Comparison of ENCODE assay signal across 8 mouse cellular contexts in the genomic region with DNA sequence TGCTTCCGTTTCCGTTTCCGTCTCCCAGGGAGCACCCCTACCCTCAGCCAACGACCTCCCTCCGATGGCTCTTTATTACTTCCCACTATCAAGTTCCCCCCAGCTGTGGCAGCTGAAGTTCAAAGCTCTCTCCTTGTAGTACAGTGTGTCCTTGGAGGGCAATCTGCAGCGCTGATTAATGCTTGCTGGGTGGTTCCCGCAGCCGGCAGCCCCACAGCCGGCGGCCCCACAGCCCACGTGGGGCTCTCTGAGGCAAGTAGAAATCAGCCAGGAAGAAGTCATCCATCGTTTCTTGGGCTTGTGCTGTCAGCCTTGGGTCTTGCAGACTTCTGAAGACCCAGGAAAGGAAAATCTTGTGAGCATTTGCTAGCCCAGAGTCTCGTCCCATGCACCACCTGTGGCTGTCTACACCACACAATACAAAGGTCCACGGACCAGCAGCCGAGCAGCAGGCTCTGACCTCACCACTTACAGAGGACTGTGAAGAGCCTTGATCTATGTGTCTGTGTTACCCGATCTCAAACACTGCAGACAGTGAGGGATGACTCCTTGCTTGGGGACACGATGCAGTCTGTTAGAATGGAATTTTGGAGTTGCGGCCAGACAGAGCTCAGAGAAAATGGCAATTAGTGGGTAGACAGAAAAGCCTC.
A peak's percentile ranks its signal among the peaks of the same experiment; 100 is the strongest.
DNase-seq lines count a peak whose midpoint lies in the region; ATAC-seq lines count a peak whose summit lies in the region.

No protein-coding gene starts in this region.

- peaks cover 6% of the 10 kb centered on the region for H3K4me1 ChIP-seq in embryonic facial prominence, embryonic 11.5 days (ENCODE audit: control insufficient read depth, insufficient read depth, low read length)
- H3K4me1 ChIP-seq in midbrain, embryonic 14.5 days (ENCODE audit: control insufficient read depth, insufficient read depth, low read length) = peaks cover 22% of the 10 kb centered on the region

- DNase-seq in adrenal gland, adult (ENCODE audit: inconsistent age in 2 of 2, low spot score in 1 of 2) = peak; percentile 89 to 94
- peak; percentile 57 for DNase-seq in embryonic facial prominence, embryonic 11.5 days (ENCODE audit: low spot score)
- DNase-seq in heart, postnatal 25 days (ENCODE audit: low spot score) = peak; percentile 29
- peak; percentile 50 to 69 for DNase-seq in kidney, postnatal 4 days
- peak; percentile 48 for DNase-seq in midbrain, embryonic 14.5 days
- DNase-seq in cerebellum, adult 9-10 months = no peak
- no peak for DNase-seq in cerebellum, postnatal 36 days
- no peak for DNase-seq in cerebellum, postnatal 25 days

- intact Hi-C loops in heart, postnatal 25 days (cut with DNase I) = loop anchor here (5.0 kb wide), 1 partner anchor 178 kb away; a partner anchor contains a TSS

- 0 out of 2 replicates have a peak overlapping the region, but pooled peaks have one; percentile 13 for H3K9ac ChIP-seq in embryonic facial prominence, embryonic 11.5 days (replicated peaks; ENCODE audit: low read length)
- 0 out of 2 replicates have a peak overlapping the region, but pooled peaks have one; percentile 14 for H3K9ac ChIP-seq in midbrain, embryonic 14.5 days (replicated peaks; ENCODE audit: low read length)

- no peaks in the 10 kb centered on the region for H3K9me3 ChIP-seq in embryonic facial prominence, embryonic 11.5 days (replicated peaks; ENCODE audit: control insufficient read depth, low read length)
- H3K9me3 ChIP-seq in midbrain, embryonic 14.5 days (ENCODE audit: control insufficient read depth, low read length) = no peaks in the 10 kb centered on the region

- peak overlapping the region; percentile 28; the same call in 1 of the 2 replicates for H3K27ac ChIP-seq in embryonic facial prominence, embryonic 11.5 days (replicated peaks; ENCODE audit: low read depth, low read length)
- 0 out of 2 replicates have a peak overlapping the region, but pooled peaks have one; percentile 3 for H3K27ac ChIP-seq in midbrain, embryonic 14.5 days (replicated peaks; ENCODE audit: low read depth, low read length)

- ATAC-seq in embryonic facial prominence, embryonic 11.5 days (replicated peaks; ENCODE audit: insufficient number of reproducible peaks, low FRiP score, low TSS enrichment, low read depth) = 0 out of 2 replicates have a peak, but pooled peaks have one; percentile 42
- no peak for ATAC-seq in midbrain, embryonic 14.5 days (ENCODE audit: low FRiP score, low TSS enrichment)

- H3K36me3 ChIP-seq in embryonic facial prominence, embryonic 11.5 days (replicated peaks; ENCODE audit: control insufficient read depth, insufficient read depth, low read depth, low read length) = no peaks in the 10 kb centered on the region
- H3K36me3 ChIP-seq in midbrain, embryonic 14.5 days (ENCODE audit: control insufficient read depth, insufficient read depth, low read length) = no peaks in the 10 kb centered on the region

- no peaks in the 10 kb centered on the region for H3K27me3 ChIP-seq in embryonic facial prominence, embryonic 11.5 days (ENCODE audit: control insufficient read depth, insufficient read depth, low read length)
- no peaks in the 10 kb centered on the region for H3K27me3 ChIP-seq in midbrain, embryonic 14.5 days (ENCODE audit: control insufficient read depth, insufficient read depth, low read length)

- 44% methylated on average over 18 of the region's 18 CpGs for WGBS in embryonic facial prominence, embryonic 11.5 days
- WGBS in midbrain, embryonic 14.5 days = 51% methylated on average over 18 of the region's 18 CpGs

- no peak overlapping the region for H3K4me2 ChIP-seq in embryonic facial prominence, embryonic 11.5 days (ENCODE audit: low read depth, low read length)
- H3K4me2 ChIP-seq in midbrain, embryonic 14.5 days (ENCODE audit: low read length) = no peak overlapping the region

- no peak overlapping the region for H3K4me3 ChIP-seq in embryonic facial prominence, embryonic 11.5 days (ENCODE audit: low read depth, low read length)
- no peak overlapping the region for H3K4me3 ChIP-seq in midbrain, embryonic 14.5 days (replicated peaks; ENCODE audit: low read depth, low read length)

Comparison
In these comparisons a context has a peak if more than half of its experiments do, and no peak if none do; other contexts are left out.
1. DNase-seq: peak in adrenal gland, adult (2 of 2), embryonic facial prominence, embryonic 11.5 days (single experiment), heart, postnatal 25 days (single experiment), kidney, postnatal 4 days (2 of 2) and midbrain, embryonic 14.5 days (single experiment); none in cerebellum, adult 9-10 months (single experiment), cerebellum, postnatal 36 days (0 of 2) and cerebellum, postnatal 25 days (0 of 2).